Mouse (Mus musculus) heart, postnatal 0 days (tissue): Measurements from ENCODE around the gene Vstm4. TPM values are rescaled to one million over a fixed set of nuclear protein-coding genes. Genes with fewer than 3 reads are reported as not detected.
A peak's percentile ranks its signal among the peaks of the same experiment; 100 is the strongest.

Experiments used
- ATAC-seq: fragments of 200-750 bp; cut with Nextera tagmentation; 2 replicates; pipeline ENCODE4 v1.8.0; 2017; ENCODE audit warnings: low read depth, moderate number of reproducible peaks, moderate library complexity; ENCODE audit not compliant: insufficient read depth
- DNase-seq: peaks from one replicate; pipeline ENCODE4 v3.0.0-alpha.2; 2016; ENCODE audit warnings: low spot score
- H3K27ac ChIP-seq: fragments of 300-500 bp; sonication (generic); 2 replicates; pipeline ENCODE4 v1.5.1; 2014; ENCODE audit warnings: low read depth, mild to moderate bottlenecking
- H3K27me3 ChIP-seq: fragments of 300-500 bp; sonication (generic); 2 replicates; pipeline ENCODE4 v1.6.1; 2014; ENCODE audit warnings: low read length, mixed read lengths; ENCODE audit not compliant: control insufficient read depth, insufficient read depth
- H3K36me3 ChIP-seq: fragments of 300-500 bp; sonication (generic); replicated peaks from 2 replicates; pipeline ENCODE4 v1.6.1; 2014; ENCODE audit warnings: low read length, mixed read lengths; ENCODE audit not compliant: control insufficient read depth, insufficient read depth
- H3K4me1 ChIP-seq: fragments of 300-500 bp; sonication (generic); 2 replicates; pipeline ENCODE4 v1.6.1; 2014; ENCODE audit warnings: antibody characterized with exemption; ENCODE audit not compliant: control insufficient read depth, insufficient read depth
- H3K4me2 ChIP-seq: fragments of 300-500 bp; sonication (generic); 2 replicates; pipeline ENCODE4 v1.6.1; 2014; ENCODE audit warnings: low read depth, mild to moderate bottlenecking, low read length, moderate library complexity
- H3K4me3 ChIP-seq: fragments of 300-500 bp; sonication (generic); 2 replicates; pipeline ENCODE4 v1.5.1; 2014; ENCODE audit warnings: low read depth, low read length
- H3K9ac ChIP-seq: fragments of 300-500 bp; sonication (generic); replicated peaks from 2 replicates; pipeline ENCODE4 v1.6.1; 2014; ENCODE audit warnings: low read depth, low read length, mixed read lengths
- H3K9me3 ChIP-seq: fragments of 300-500 bp; sonication (generic); replicated peaks from 2 replicates; pipeline ENCODE4 v1.6.1; 2016; ENCODE audit warnings: low read length; ENCODE audit not compliant: control insufficient read depth
- CTCF ChIP-seq: IDR thresholded peaks from 2 replicates; pipeline ENCODE4 v1.5.1; 2016; ENCODE audit warnings: antibody characterized with exemption, control low read depth, low read depth
- EP300 ChIP-seq: IDR thresholded peaks from 2 replicates; pipeline ENCODE4 v1.6.1; 2016; ENCODE audit warnings: antibody characterized with exemption, low read depth
- WGBS: fragments of 180-500 bp; shearing (Covaris S2); extraction: QIAGEN DNeasy Blood & Tissue Kit; methylation state at CpG from one replicate; pipeline ENCODE4 v1.1.7; 2014; 5-methylcytosine and 5-hydroxymethylcytosine counted together
- polyA plus RNA-seq: library from polyadenylated mRNA; unstranded; fragments of >200 nt; fragmentation: Nextera tagmentation; extraction: Ambion mirVana; gene quantifications from 2 replicates; pipeline ENCODE4 v1.2.1, GENCODE M21; 2015
- total RNA-seq: library from RNA; depleted of rRNA; stranded (reverse); fragments of >200 nt; gene quantifications from 2 replicates; pipeline ENCODE4 v1.2.3, GENCODE M21; 2014; ENCODE audit warnings: low replicate concordance

Gene Vstm4
- total and polyA plus RNA-seq, 2 experiments from 2014 or later, result 22.2 to 22.9 TPM

GRCm38 (mm10) chr14:32836191-32836590 is 20.4 kb upstream of the Vstm4 start:
- TF ChIP-seq CTCF, result no peak
- TF ChIP-seq EP300, result no peak
- Histone ChIP-seq H3K36me3 (no peaks in the 10 kb centered on the region), H3K27me3 (no peaks in the 10 kb centered on the region), H3K4me3 (no peak overlapping the region), H3K4me1 (0 out of 2 replicates have a peak, but pooled peaks cover 4% of the 10 kb centered on the region), H3K9me3 (no peaks in the 10 kb centered on the region), H3K27ac (no peak overlapping the region), H3K4me2 (no peak overlapping the region), H3K9ac (no peak overlapping the region)
- ATAC-seq, result no peak
- WGBS, result 86% methylated on average over 11 of the region's 11 CpGs
- DNase-seq, result no peak

- ATAC-seq, result no peak
- no peak overlapping the region for H3K4me3 ChIP-seq
- H3K9me3 ChIP-seq, result no peaks in the 10 kb centered on the region
- TF ChIP-seq CTCF (no peak), EP300 (no peak)
- H3K9ac ChIP-seq, result no peak overlapping the region
- DNase-seq, result no peak
- H3K27ac ChIP-seq, result no peak overlapping the region
- no peaks in the 10 kb centered on the region for H3K27me3 ChIP-seq
- no peak overlapping the region for H3K4me2 ChIP-seq
- no peaks in the 10 kb centered on the region for H3K36me3 ChIP-seq
- no peaks in the 10 kb centered on the region for H3K4me1 ChIP-seq
Measured at GRCm38 (mm10) chr14:32842052-32842451, 14.5 kb upstream of the Vstm4 start.

- 89% methylated on average over 4 of the region's 4 CpGs for WGBS
- H3K27me3 ChIP-seq, result no peaks in the 10 kb centered on the region
- H3K4me3 ChIP-seq, result no peak overlapping the region
- no peak overlapping the region for H3K9ac ChIP-seq
- no peak for ATAC-seq
- no peak overlapping the region for H3K27ac ChIP-seq
- H3K36me3 ChIP-seq, result no peaks in the 10 kb centered on the region
- peaks cover 6% of the 10 kb centered on the region; the same call in 1 of the 2 replicates for H3K4me1 ChIP-seq
- no peak overlapping the region for H3K4me2 ChIP-seq
- no peak for TF ChIP-seq CTCF
- TF ChIP-seq EP300, result no peak
- no peak for DNase-seq
- H3K9me3 ChIP-seq, result no peaks in the 10 kb centered on the region
Measured at GRCm38 (mm10) chr14:32854059-32854458, 2.5 kb upstream of the Vstm4 start.

GRCm38 (mm10) chr14:32856246-32856645 is 310 bp upstream of the Vstm4 start:
- no peaks in the 10 kb centered on the region for H3K36me3 ChIP-seq
- WGBS, result 41% methylated on average over 5 of the region's 5 CpGs
- no peak for ATAC-seq
- H3K4me1 ChIP-seq, result peaks cover 26% of the 10 kb centered on the region
- H3K9me3 ChIP-seq, result no peaks in the 10 kb centered on the region
- no peak overlapping the region for H3K27ac ChIP-seq
- H3K27me3 ChIP-seq, result no peaks in the 10 kb centered on the region
- no peak overlapping the region for H3K9ac ChIP-seq
- TF ChIP-seq EP300, result no peak
- no peak for DNase-seq
- peak overlapping the region; percentile 54 for H3K4me3 ChIP-seq
- peak overlapping the region; percentile 65 for H3K4me2 ChIP-seq

GRCm38 (mm10) chr14:32858361-32858760 is 1.8 kb downstream of the Vstm4 start:
- Histone ChIP-seq H3K27me3 (no peaks in the 10 kb centered on the region), H3K9me3 (no peaks in the 10 kb centered on the region), H3K27ac (peak overlapping the region; percentile 41; the same call in 1 of the 2 replicates), H3K4me3 (no peak overlapping the region), H3K4me1 (peaks cover 31% of the 10 kb centered on the region), H3K4me2 (no peak overlapping the region), H3K36me3 (no peaks in the 10 kb centered on the region; the same call in 1 of the 2 replicates), H3K9ac (no peak overlapping the region)
- WGBS, result 83% methylated on average over 10 of the region's 10 CpGs
- TF ChIP-seq CTCF, result no peak
- TF ChIP-seq EP300, result no peak
- no peak for DNase-seq
- ATAC-seq, result no peak

- DNase-seq (no peak), ATAC-seq (no peak)
- peak overlapping the region; percentile 41; the same call in 1 of the 2 replicates for H3K27ac ChIP-seq
- no peaks in the 10 kb centered on the region; the same call in 1 of the 2 replicates for H3K36me3 ChIP-seq
- TF ChIP-seq CTCF (no peak), EP300 (no peak)
- no peak overlapping the region for H3K4me3 ChIP-seq
- no peaks in the 10 kb centered on the region for H3K27me3 ChIP-seq
- H3K4me1 ChIP-seq, result peaks cover 31% of the 10 kb centered on the region
- no peak overlapping the region for H3K4me2 ChIP-seq
- H3K9ac ChIP-seq, result no peak overlapping the region
- WGBS, result 44% methylated on average over 6 of the region's 6 CpGs
- H3K9me3 ChIP-seq, result no peaks in the 10 kb centered on the region
Measured at GRCm38 (mm10) chr14:32858941-32859510, 2.5 kb downstream of the Vstm4 start.
